Mouse (Mus musculus) adrenal gland, adult 8-10 months (tissue): ENCODE results near the gene Msln. TPM values are rescaled to one million over a fixed set of nuclear protein-coding genes. Genes with fewer than 3 reads are reported as not detected.

ENCODE experiments used
- DNase-seq: peaks from one replicate; pipeline ENCODE4 v3.0.0; 2022
- microRNA-seq, 2 experiments: library from miRNA; unstranded; fragments of <30 nt; microRNA quantifications; one replicate each; pipeline ENCODE4 v1.2.0; 2022
- total RNA-seq, 4 experiments: library from RNA; stranded (reverse); gene quantifications; 2 replicates each; pipeline ENCODE4 v1.2.4; 2022

Gene Msln
- total RNA-seq, 4 experiments from 2014 or later = 4.8 to 7.1 (median 6.0) TPM

GRCm38 (mm10) chr17:25723470-25723869 is 30.7 kb downstream of the Msln start:
- no peak for DNase-seq

GRCm38 (mm10) chr17:25721476-25721875 is 32.7 kb downstream of the Msln start:
- DNase-seq = no peak

GRCm38 (mm10) chr17:25717691-25718090 is 36.5 kb downstream of the Msln start:
- no peak for DNase-seq

- DNase-seq = no peak
Measured at GRCm38 (mm10) chr17:25716711-25717637, 37.2 kb downstream of the Msln start, which contains the start of gene Gng13. TSS of gene Gng13 (plus strand) at chr17:25717171.

- no peak for DNase-seq
Measured at GRCm38 (mm10) chr17:25716130-25716529, 38.0 kb downstream of the Msln start.

- no peak for DNase-seq
Measured at GRCm38 (mm10) chr17:25715627-25716026, 38.6 kb downstream of the Msln start.

- no peak for DNase-seq
Measured at GRCm38 (mm10) chr17:25711136-25711535, 43.0 kb downstream of the Msln start.

GRCm38 (mm10) chr17:25709994-25710393 is 44.2 kb downstream of the Msln start:
- DNase-seq = no peak

- DNase-seq = no peak
Measured at GRCm38 (mm10) chr17:25700863-25701496, 53.2 kb downstream of the Msln start.

Small RNA genes within 50 kb of the gene (microRNA-seq; reads per million reads assigned to microRNA genes)
- gene Gm25083 (0 reads per million in 2 experiments), gene Mir6966 (0.34 to 0.35 reads per million in 2 experiments)

Other genes with a start within 250 kb of the Msln start
- 1 to 10 TPM in 3 of 4 experiments, under 1 TPM in 1; 0.92 to 2.6 (median 1.2) TPM for gene Sox8, start 183.7 kb downstream of the Msln start, total RNA-seq
- 10 to 100 TPM; 36.0 to 39.9 (median 38.2) TPM for gene Lmf1, start 175.3 kb downstream of the Msln start, total RNA-seq
- gene Gng13, start 37.2 kb downstream of the Msln start, total RNA-seq = 1 to 10 TPM in 1 of 4 experiments, under 1 TPM in 1, not detected in 2; 0.74 to 2.9 TPM
- gene Chtf18, start 27.0 kb downstream of the Msln start, total RNA-seq = 1 to 10 TPM; 1.2 to 4.9 (median 2.6) TPM
- gene Rpusd1, start 26.7 kb downstream of the Msln start, total RNA-seq = 10 to 100 TPM; 17.8 to 23.5 (median 20.4) TPM
- under 1 TPM; 0.09 to 0.52 (median 0.30) TPM for gene Mslnl, start 18.3 kb downstream of the Msln start, total RNA-seq
- 10 to 100 TPM; 34.8 to 45.2 (median 40.1) TPM for gene Narfl, start 19.4 kb upstream of the Msln start, total RNA-seq
- gene Haghl, start 31.3 kb upstream of the Msln start, total RNA-seq = 10 to 100 TPM; 21.4 to 67.2 (median 55.9) TPM
- gene Ccdc78, start 32.2 kb upstream of the Msln start, total RNA-seq = under 1 TPM in 1 of 4 experiments, not detected in 3; 0.15 TPM
- gene Fam173a, start 38.5 kb upstream of the Msln start, total RNA-seq = 100 to 1,000 TPM in 3 of 4 experiments, 10 to 100 TPM in 1; 91.1 to 131 (median 117) TPM
- gene AC134908.4, start 41.3 kb upstream of the Msln start, total RNA-seq = not detected
- gene Metrn, start 42.8 kb upstream of the Msln start, total RNA-seq = 10 to 100 TPM; 31.4 to 45.8 (median 39.3) TPM
- gene Fbxl16, start 54.7 kb upstream of the Msln start, total RNA-seq = 10 to 100 TPM; 37.9 to 62.9 (median 43.0) TPM
- gene Wdr24, start 69.2 kb upstream of the Msln start, total RNA-seq = 10 to 100 TPM; 21.9 to 28.0 (median 24.5) TPM
- gene Jmjd8, start 74.5 kb upstream of the Msln start, total RNA-seq = 100 to 1,000 TPM; 104 to 137 (median 119) TPM
- gene Stub1, start 79.0 kb upstream of the Msln start, total RNA-seq = 100 to 1,000 TPM; 184 to 246 (median 214) TPM
- 10 to 100 TPM; 14.7 to 79.0 (median 33.0) TPM for gene Rhbdl1, start 82.9 kb upstream of the Msln start, total RNA-seq
- 10 to 100 TPM in 3 of 4 experiments, 1 to 10 TPM in 1; 7.3 to 36.4 (median 20.8) TPM for gene Gm20683, start 87.4 kb upstream of the Msln start, total RNA-seq
- 100 to 1,000 TPM in 3 of 4 experiments, 10 to 100 TPM in 1; 89.3 to 155 (median 139) TPM for gene Rhot2, start 90.5 kb upstream of the Msln start, total RNA-seq
- 10 to 100 TPM; 14.7 to 41.8 (median 22.9) TPM for gene Wdr90, start 107.1 kb upstream of the Msln start, total RNA-seq
- gene Mcrip2, start 114.4 kb upstream of the Msln start, total RNA-seq = 100 to 1,000 TPM; 264 to 492 (median 338) TPM
- gene Mettl26, start 120.7 kb upstream of the Msln start, total RNA-seq = 100 to 1,000 TPM; 113 to 215 (median 150) TPM
- 1 to 10 TPM; 1.6 to 2.9 (median 2.0) TPM for gene Wfikkn1, start 126.5 kb upstream of the Msln start, total RNA-seq
- gene Rab40c, start 165.3 kb upstream of the Msln start, total RNA-seq = 10 to 100 TPM; 33.9 to 65.0 (median 36.3) TPM
- gene Pigq, start 190.6 kb upstream of the Msln start, total RNA-seq = 100 to 1,000 TPM; 101 to 126 (median 111) TPM
- not detected for gene Nhlrc4, start 190.6 kb upstream of the Msln start, total RNA-seq
- gene A930017K11Rik, start 198.2 kb upstream of the Msln start, total RNA-seq = not detected
- 10 to 100 TPM; 20.1 to 34.6 (median 24.9) TPM for gene Capn15, start 231.4 kb upstream of the Msln start, total RNA-seq